Mouse (Mus musculus): ENCODE measurements around the gene Rhox4d.
"Not testable (repeated sequence)": the region's sequence is repeated elsewhere in the genome, so short reads cannot be mapped to it uniquely, and the experiment has no call there.

The Rhox4d gene

DNA sequence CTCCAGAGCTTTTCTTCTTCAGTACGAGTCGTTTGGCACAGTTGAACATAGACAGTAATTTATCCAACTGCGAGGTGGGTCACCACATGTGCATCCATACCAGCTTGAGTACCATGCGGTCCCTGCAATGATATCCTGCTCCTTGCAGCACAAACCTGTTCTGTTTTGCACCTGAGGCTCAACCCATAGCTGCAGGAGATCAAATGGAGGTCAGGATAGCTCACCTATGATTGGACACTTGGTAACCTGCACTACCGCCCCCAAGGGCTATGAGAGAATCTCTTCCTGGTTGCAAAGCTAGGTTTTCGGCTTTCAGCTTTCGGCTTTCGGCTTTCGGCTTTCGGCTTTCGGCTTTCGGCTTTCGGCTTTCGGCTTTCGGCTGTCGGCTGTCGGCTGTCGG lies at the start of gene Rhox4d:
Rhox4d (plus strand) TSS at position 301 of the 400 bp plus-strand sequence.
- DNase-seq = not testable (repeated sequence)

DNA sequence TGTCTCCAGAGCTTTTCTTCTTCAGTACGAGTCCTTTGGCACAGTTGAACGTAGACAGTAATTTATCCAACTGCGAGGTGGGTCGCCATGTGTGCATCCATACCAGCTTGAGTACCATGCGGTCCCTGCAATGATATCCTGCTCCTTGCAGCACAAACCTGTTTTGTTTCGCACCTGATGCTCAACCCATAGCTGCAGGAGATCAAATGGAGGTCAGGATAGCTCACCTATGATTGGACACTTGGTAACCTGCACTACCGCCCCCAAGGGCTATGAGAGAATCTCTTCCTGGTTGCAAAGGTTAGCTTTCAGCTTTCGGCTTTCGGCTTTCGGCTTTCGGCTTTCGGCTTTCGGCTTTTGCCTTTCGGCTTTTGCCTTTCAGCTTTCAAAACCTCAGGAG lies 34.1 kb upstream of the Rhox4d start, which contains the start of gene Rhox4c:
Rhox4c (plus strand) TSS at position 301 of the 400 bp plus-strand sequence.
- not testable (repeated sequence) for DNase-seq

DNA sequence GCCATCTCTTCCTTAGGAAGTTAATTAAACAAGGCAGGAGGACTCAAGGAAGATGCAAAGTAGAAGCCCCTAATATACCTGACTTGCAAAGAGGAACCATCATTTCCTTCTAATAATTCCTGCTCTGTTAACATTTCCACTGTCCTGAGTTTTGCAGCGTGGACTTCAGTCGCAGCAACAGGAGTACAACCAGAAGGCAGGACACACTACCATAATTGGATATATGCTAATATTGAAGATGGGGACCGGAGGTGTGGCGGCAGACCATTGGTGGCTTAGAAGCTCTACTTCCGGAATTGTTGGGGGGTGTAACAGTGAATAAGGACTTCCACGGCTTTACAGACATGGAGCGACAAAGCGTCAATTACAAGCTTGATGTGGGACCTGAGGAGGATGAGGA lies 16.0 kb downstream of the Rhox4d start, which contains the start of gene Rhox2e:
Rhox2e (plus strand) TSS at position 301 of the 400 bp plus-strand sequence.
- DNase-seq = not testable (repeated sequence)

DNA sequence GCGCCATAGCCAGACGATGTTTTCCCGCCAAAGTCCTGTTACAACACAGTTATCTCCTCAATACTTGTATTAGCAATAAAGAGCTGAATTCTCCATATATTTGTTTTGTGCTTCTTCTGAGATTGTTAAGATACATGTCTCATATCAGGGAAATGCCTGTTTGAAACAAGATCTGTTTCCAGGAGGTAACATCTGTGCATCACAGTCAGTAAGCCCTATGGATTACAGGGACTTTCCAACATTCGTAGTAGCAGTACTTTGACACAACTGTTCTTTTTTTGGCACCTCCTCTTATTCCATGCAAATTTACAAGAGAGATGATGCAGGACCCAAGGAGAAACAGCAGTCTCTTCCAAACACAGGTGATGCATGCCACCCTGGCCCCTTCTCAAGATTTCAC lies 27.6 kb downstream of the Rhox4d start, which contains the start of gene Rhox3e:
Rhox3e (plus strand) TSS at position 301 of the 400 bp plus-strand sequence.
- not testable (repeated sequence) for DNase-seq

DNA sequence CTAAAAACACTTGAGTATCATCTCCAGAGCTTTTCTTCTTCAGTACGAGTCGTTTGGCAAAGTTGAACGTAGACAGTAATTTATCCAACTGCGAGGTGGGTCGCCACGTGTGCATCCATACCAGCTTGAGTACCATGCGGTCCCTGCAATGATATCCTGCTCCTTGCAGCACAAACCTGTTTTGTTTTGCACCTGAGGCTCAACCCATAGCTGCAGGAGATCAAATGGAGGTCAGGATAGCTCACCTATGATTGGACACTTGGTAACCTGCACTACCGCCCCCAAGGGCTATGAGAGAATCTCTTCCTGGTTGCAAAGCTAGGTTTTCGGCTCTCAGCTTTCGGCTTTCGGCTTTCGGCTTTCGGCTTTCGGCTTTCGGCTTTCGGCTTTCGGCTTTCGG lies 43.0 kb downstream of the Rhox4d start, which contains the start of gene Rhox4e:
Rhox4e (plus strand) TSS at position 301 of the 400 bp plus-strand sequence.
- DNase-seq = not testable (repeated sequence)
